ENCODE assay signal across 8 mouse cellular contexts in the genomic region with DNA sequence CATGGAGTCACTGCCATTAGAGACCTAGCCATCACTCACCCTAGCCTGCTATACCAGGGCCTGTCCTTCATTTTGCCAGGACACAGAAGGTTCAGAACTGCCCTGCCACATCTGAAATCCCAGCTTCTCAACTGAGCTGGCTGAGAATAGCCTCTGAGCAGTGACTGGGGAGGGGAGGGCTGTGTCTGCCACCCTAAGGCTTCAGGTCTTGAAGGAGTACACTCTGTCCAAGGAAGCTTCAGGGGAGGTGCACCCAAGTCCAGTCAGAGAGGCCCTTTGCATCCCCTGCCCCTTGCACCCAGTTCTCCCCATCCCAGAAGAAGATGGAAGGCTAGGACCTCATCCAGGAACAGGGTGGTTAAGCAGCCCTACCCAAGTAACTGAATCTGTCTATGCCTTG. TPM values are rescaled to one million over a fixed set of nuclear protein-coding genes. Genes with fewer than 3 reads are reported as not detected.
DNase-seq lines count a peak whose midpoint lies in the region; ATAC-seq and TF ChIP-seq lines count a peak whose summit lies in the region.

No protein-coding gene starts in this region.

- intact Hi-C loops in heart, postnatal 10 days (cut with DNase I), result no loop called here
- intact Hi-C loops in left cerebral cortex, postnatal 10 days (cut with DNase I), result no loop called here

- peak overlapping the region; percentile 96 for H3K9ac ChIP-seq in heart, embryonic 13.5 days
- 0 out of 2 replicates have a peak overlapping the region, but pooled peaks have one; percentile 92 for H3K9ac ChIP-seq in forebrain, postnatal 0 days
- H3K9ac ChIP-seq in liver, adult 2 months (ENCODE audit: low read depth, low read length), result peak overlapping the region; percentile 84

- peak overlapping the region; percentile 93 for H3K4me2 ChIP-seq in heart, embryonic 13.5 days
- H3K4me2 ChIP-seq in forebrain, postnatal 0 days (ENCODE audit: low read depth), result peak overlapping the region; percentile 65

- no peak for DNase-seq in heart, postnatal 10 days
- DNase-seq in forebrain, postnatal 0 days, result no peak
- DNase-seq in liver, adult 2 months (ENCODE audit: extremely low read depth, low read depth, low spot score), result no peak
- no peak for DNase-seq in left cerebral cortex, postnatal 10 days (ENCODE audit: extremely low spot score in 1 of 2, low spot score in 2 of 2)
- no peak for DNase-seq in layer of hippocampus, adult 8-10 months (ENCODE audit: low spot score in 2 of 2)
- DNase-seq in thymus, postnatal 14 days, result no peak

- peak overlapping the region; percentile 96; the same call in 1 of the 2 replicates for H3K27ac ChIP-seq in heart, embryonic 13.5 days (replicated peaks)
- H3K27ac ChIP-seq in cortical plate, adult 2 months (ENCODE audit: insufficient read depth, low read length), result no peak overlapping the region
- no peak overlapping the region for H3K27ac ChIP-seq in forebrain, postnatal 0 days (ENCODE audit: low read depth, low read length)
- H3K27ac ChIP-seq in liver, adult 2 months (replicated peaks; ENCODE audit: insufficient read depth, low read depth, low read length), result peak overlapping the region; percentile 83

- H3K4me3 ChIP-seq in heart, embryonic 13.5 days, result peak overlapping the region; percentile 96
- H3K4me3 ChIP-seq in cortical plate, adult 2 months (ENCODE audit: insufficient read depth, low read length), result peak overlapping the region; percentile 76; the same call in 1 of the 2 replicates
- peak overlapping the region; percentile 99 for H3K4me3 ChIP-seq in forebrain, postnatal 0 days (ENCODE audit: low read depth, low read length)
- H3K4me3 ChIP-seq in liver, adult 2 months (ENCODE audit: insufficient read depth, low read depth, low read length), result peak overlapping the region; percentile 68; the same call in 1 of the 2 replicates

- peaks cover 20% of the 10 kb centered on the region for H3K36me3 ChIP-seq in heart, embryonic 13.5 days
- peaks cover 12% of the 10 kb centered on the region; the same call in 1 of the 2 replicates for H3K36me3 ChIP-seq in forebrain, postnatal 0 days (ENCODE audit: insufficient read depth)
- peaks cover 7% of the 10 kb centered on the region; the same call in 1 of the 2 replicates for H3K36me3 ChIP-seq in liver, adult 2 months (ENCODE audit: control insufficient read depth, insufficient read depth, low read length)

- H3K79me2 ChIP-seq in liver, adult 2 months (ENCODE audit: control insufficient read depth, insufficient read depth, low read length), result peaks cover 32% of the 10 kb centered on the region

- peaks cover 70% of the 10 kb centered on the region for H3K4me1 ChIP-seq in heart, embryonic 13.5 days
- H3K4me1 ChIP-seq in cortical plate, adult 2 months (ENCODE audit: control insufficient read depth, insufficient read depth, low read length), result peaks cover 22% of the 10 kb centered on the region
- peaks cover 31% of the 10 kb centered on the region for H3K4me1 ChIP-seq in forebrain, postnatal 0 days (ENCODE audit: insufficient read depth)
- H3K4me1 ChIP-seq in liver, adult 2 months (ENCODE audit: control insufficient read depth, insufficient read depth, low read length), result peaks cover 27% of the 10 kb centered on the region

- no peak for TF ChIP-seq CTCF in cortical plate, adult 2 months (IDR thresholded peaks at IDR 0.05; ENCODE audit: extremely low read depth, insufficient read depth, low read length)
- TF ChIP-seq CTCF in forebrain, postnatal 0 days (IDR thresholded peaks at IDR 0.05; ENCODE audit: low read depth), result no peak
- TF ChIP-seq CTCF in liver, adult 2 months (IDR thresholded peaks at IDR 0.05; ENCODE audit: low read depth, low read length), result no peak

- no peak for TF ChIP-seq POLR2A in cortical plate, adult 2 months (IDR thresholded peaks at IDR 0.05; ENCODE audit: extremely low read depth, insufficient read depth, low read length)
- TF ChIP-seq POLR2A in liver, adult 2 months (IDR thresholded peaks at IDR 0.05; ENCODE audit: extremely low read depth, insufficient read depth, low read length), result no peak

- H3K9me3 ChIP-seq in heart, embryonic 13.5 days, result no peaks in the 10 kb centered on the region
- no peaks in the 10 kb centered on the region for H3K9me3 ChIP-seq in forebrain, postnatal 0 days (ENCODE audit: low read length)

- no peaks in the 10 kb centered on the region for H3K27me3 ChIP-seq in heart, embryonic 13.5 days (replicated peaks)
- H3K27me3 ChIP-seq in forebrain, postnatal 0 days (ENCODE audit: insufficient read depth, low read length), result no peaks in the 10 kb centered on the region
- H3K27me3 ChIP-seq in liver, adult 2 months (ENCODE audit: control insufficient read depth, insufficient read depth, low read length), result no peaks in the 10 kb centered on the region

- no peak for ATAC-seq in heart, embryonic 13.5 days (ENCODE audit: extremely low read depth, insufficient number of reproducible peaks, low FRiP score, low TSS enrichment)
- ATAC-seq in forebrain, postnatal 0 days, result no peak

RNA-seq across cellular contexts. Expression of a gene that starts 1.7 kb away (rescaled TPM):
- 23.1 and 23.6 TPM in 2 replicates for polyA plus RNA-seq in heart, embryonic 13.5 days (2015; fragmentation: Nextera tagmentation; extraction: Ambion mirVana)
- total RNA-seq in heart, postnatal 10 days (2021), result 100 to 1,000 TPM; 109 to 119 TPM
- 93.6 and 95.3 TPM in 2 replicates for polyA plus RNA-seq in cortical plate, adult 2 months (2012; rRNA removed)
- 75.9 and 88.9 TPM in 2 replicates for total RNA-seq in forebrain, postnatal 0 days (2014; rRNA removed)
- polyA plus RNA-seq in forebrain, postnatal 0 days (2015; fragmentation: Nextera tagmentation; extraction: Ambion mirVana), result 18.1 and 23.7 TPM in 2 replicates
- 43.6 and 53.5 TPM in 2 replicates for total RNA-seq in liver, adult 2 months (2014; rRNA removed)
- 111 and 125 TPM in 2 replicates for polyA plus RNA-seq in liver, adult 2 months (2012; rRNA removed)
- total RNA-seq in left cerebral cortex, postnatal 10 days (2021), result 10 to 100 TPM; 61.1 to 70.5 TPM
- total RNA-seq in layer of hippocampus, adult 8-10 months (2022), result 10 to 100 TPM; 72.5 to 84.4 (median 76.7) TPM

RNA-seq across cellular contexts. Expression of a gene that starts 16.5 kb away (rescaled TPM):
- 20.8 and 25.4 TPM in 2 replicates for polyA plus RNA-seq in heart, embryonic 13.5 days (2015; fragmentation: Nextera tagmentation; extraction: Ambion mirVana)
- 1 to 10 TPM; 6.9 to 7.4 TPM for total RNA-seq in heart, postnatal 10 days (2021)
- 5.5 and 5.7 TPM in 2 replicates for polyA plus RNA-seq in cortical plate, adult 2 months (2012; rRNA removed)
- total RNA-seq in forebrain, postnatal 0 days (2014; rRNA removed), result 6.0 and 11.4 TPM in 2 replicates
- polyA plus RNA-seq in forebrain, postnatal 0 days (2015; fragmentation: Nextera tagmentation; extraction: Ambion mirVana), result 7.9 and 9.1 TPM in 2 replicates
- 3.9 and 4.0 TPM in 2 replicates for total RNA-seq in liver, adult 2 months (2014; rRNA removed)
- polyA plus RNA-seq in liver, adult 2 months (2012; rRNA removed), result 0.17 and 0.27 TPM in 2 replicates
- total RNA-seq in left cerebral cortex, postnatal 10 days (2021), result 1 to 10 TPM; 5.1 to 5.9 TPM
- total RNA-seq in layer of hippocampus, adult 8-10 months (2022), result 10 to 100 TPM in 1 of 4 experiments, 1 to 10 TPM in 3; 6.0 to 11.1 (median 6.8) TPM

RNA-seq across cellular contexts. Expression of a gene that starts 16.5 kb away (rescaled TPM):
- polyA plus RNA-seq in heart, embryonic 13.5 days (2015; fragmentation: Nextera tagmentation; extraction: Ambion mirVana), result 0.24 and 0.47 TPM in 2 replicates
- 1 to 10 TPM; 2.1 to 5.4 TPM for total RNA-seq in heart, postnatal 10 days (2021)
- polyA plus RNA-seq in cortical plate, adult 2 months (2012; rRNA removed), result 1.4 and 3.1 TPM in 2 replicates
- total RNA-seq in forebrain, postnatal 0 days (2014; rRNA removed), result 0.05 and 0.15 TPM in 2 replicates
- 0.13 and 0.48 TPM in 2 replicates for polyA plus RNA-seq in forebrain, postnatal 0 days (2015; fragmentation: Nextera tagmentation; extraction: Ambion mirVana)
- total RNA-seq in liver, adult 2 months (2014; rRNA removed), result 0.13 TPM in 1 of 2 replicates, not detected in the other
- not detected in 2 replicates for polyA plus RNA-seq in liver, adult 2 months (2012; rRNA removed)
- total RNA-seq in left cerebral cortex, postnatal 10 days (2021), result 1 to 10 TPM in 1 of 2 experiments, under 1 TPM in 1; 0.69 to 1.0 TPM
- total RNA-seq in layer of hippocampus, adult 8-10 months (2022), result 1 to 10 TPM in 3 of 4 experiments, under 1 TPM in 1; 0.73 to 1.3 (median 1.1) TPM

Comparison
In these comparisons a context has a peak if more than half of its experiments do, and no peak if none do; other contexts are left out.
1. H3K27ac ChIP-seq: peak in heart, embryonic 13.5 days (single experiment) and liver, adult 2 months (single experiment); none in cortical plate, adult 2 months (single experiment) and forebrain, postnatal 0 days (single experiment).
2. Peak in every context shown above with its lines, with median percentiles within 50 percentile points of each other: H3K4me3 ChIP-seq and H3K9ac ChIP-seq.